Mouse (Mus musculus): ENCODE measurements around the gene Zc3hav1l.

DNA sequence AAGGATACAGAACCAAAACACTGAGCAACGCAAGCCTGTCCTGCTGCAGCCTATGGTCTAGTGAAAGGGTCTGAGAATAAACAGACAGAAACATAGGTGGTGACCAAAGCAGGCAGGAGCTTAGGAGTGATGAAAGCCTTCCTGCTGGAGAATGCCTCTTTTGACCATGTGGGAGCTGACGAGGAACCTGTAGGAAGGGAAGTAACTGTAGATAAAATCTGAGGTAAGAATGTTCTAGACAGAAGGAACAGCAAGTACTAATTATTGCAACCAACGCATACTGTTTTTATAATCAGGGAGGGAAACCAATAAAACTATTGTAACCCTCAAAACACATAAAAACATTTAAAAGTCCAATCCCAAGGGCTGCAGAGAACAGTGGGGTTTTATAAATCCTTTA is 54.9 kb downstream of the Zc3hav1l start:
- TF ChIP-seq POLR2A (IDR thresholded peaks at IDR 0.05; ENCODE audit: insufficient read depth, low read depth, low read length): no peak
- no peak for TF ChIP-seq CTCF (IDR thresholded peaks at IDR 0.05; ENCODE audit: insufficient read depth, low read depth, low read length)

Measured in olfactory bulb, adult 2 months (tissue).